Mouse (Mus musculus) midbrain, embryonic 13.5 days (tissue): ENCODE data around the gene Vmn1r41. TPM values are rescaled to one million over a fixed set of nuclear protein-coding genes. Genes with fewer than 3 reads are reported as not detected.

ENCODE experiments used
- ATAC-seq: fragments of 200-750 bp; cut with Nextera tagmentation; 2 replicates; pipeline ENCODE4 v1.8.0; 2017; ENCODE audit warnings: mild to moderate bottlenecking, moderate TSS enrichment, moderate library complexity
- H3K27ac ChIP-seq: fragments of 300-500 bp; sonication (generic); 2 replicates; pipeline ENCODE4 v1.5.1; 2015; ENCODE audit warnings: inconsistent platforms, mild to moderate bottlenecking, moderate library complexity
- H3K27me3 ChIP-seq: fragments of 300-500 bp; sonication (generic); 2 replicates; pipeline ENCODE4 v1.6.1; 2015; ENCODE audit warnings: mild to moderate bottlenecking, inconsistent platforms
- H3K36me3 ChIP-seq: fragments of 300-500 bp; sonication (generic); 2 replicates; pipeline ENCODE4 v1.6.1; 2015; ENCODE audit warnings: mild to moderate bottlenecking, inconsistent platforms
- H3K4me1 ChIP-seq: fragments of 300-500 bp; sonication (generic); replicated peaks from 2 replicates; pipeline ENCODE4 v1.6.1; 2015; ENCODE audit warnings: inconsistent platforms
- H3K4me2 ChIP-seq: fragments of 300-500 bp; sonication (generic); replicated peaks from 2 replicates; pipeline ENCODE4 v1.6.1; 2015; ENCODE audit warnings: moderate library complexity, mild to moderate bottlenecking, inconsistent platforms
- H3K4me3 ChIP-seq: fragments of 300-500 bp; sonication (generic); replicated peaks from 2 replicates; pipeline ENCODE4 v1.5.1; 2015; ENCODE audit warnings: mild to moderate bottlenecking, inconsistent platforms
- H3K9ac ChIP-seq: fragments of 300-500 bp; sonication (generic); replicated peaks from 2 replicates; pipeline ENCODE4 v1.6.1; 2015; ENCODE audit warnings: mild to moderate bottlenecking, inconsistent platforms
- H3K9me3 ChIP-seq: fragments of 300-500 bp; sonication (generic); 2 replicates; pipeline ENCODE4 v1.6.1; 2016; ENCODE audit warnings: mild to moderate bottlenecking, inconsistent platforms
- WGBS: fragments of 180-500 bp; shearing (Covaris S2); methylation state at CpG from one replicate; pipeline ENCODE4 v1.1.7; 2015; 5-methylcytosine and 5-hydroxymethylcytosine counted together
- polyA plus RNA-seq: library from polyadenylated mRNA; unstranded; fragments of >200 nt; fragmentation: Nextera tagmentation; extraction: Ambion mirVana; gene quantifications from 2 replicates; pipeline ENCODE4 v1.2.1, GENCODE M21; 2015

The Vmn1r41 gene
- polyA plus RNA-seq, result not detected in 2 replicates

DNA sequence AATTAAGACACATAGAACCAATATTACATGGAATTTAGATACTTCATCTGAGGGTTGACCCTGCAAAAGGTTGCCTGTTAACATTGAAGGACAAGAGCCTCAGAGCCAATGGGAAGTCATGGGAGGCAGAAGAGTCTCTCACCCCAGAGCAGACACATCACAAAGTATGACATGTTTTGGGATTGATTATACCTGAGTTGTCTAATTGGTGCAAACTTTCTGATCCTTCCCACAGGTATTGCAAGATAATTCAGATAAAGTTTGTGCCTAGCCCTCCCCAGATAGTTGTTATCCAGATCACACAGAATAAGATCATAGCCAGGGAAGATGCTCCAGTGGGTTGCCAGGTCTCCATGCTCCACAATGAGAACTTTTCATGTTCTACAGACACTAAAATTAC is at the start of gene Vmn1r41:
Gene Vmn1r41, plus strand, starts transcription at position 301 of the 400 bp plus-strand sequence.
- Histone ChIP-seq H3K27ac (no peak within 1 kb of the TSS), H3K9me3 (no peaks in the 10 kb centered on the region), H3K4me3 (no peak within 1 kb of the TSS), H3K27me3 (no peaks in the 10 kb centered on the region), H3K36me3 (no peaks in the 10 kb centered on the region), H3K9ac (no peak within 1 kb of the TSS), H3K4me2 (no peak within 1 kb of the TSS), H3K4me1 (no peaks in the 10 kb centered on the region)
- no peak for ATAC-seq

DNA sequence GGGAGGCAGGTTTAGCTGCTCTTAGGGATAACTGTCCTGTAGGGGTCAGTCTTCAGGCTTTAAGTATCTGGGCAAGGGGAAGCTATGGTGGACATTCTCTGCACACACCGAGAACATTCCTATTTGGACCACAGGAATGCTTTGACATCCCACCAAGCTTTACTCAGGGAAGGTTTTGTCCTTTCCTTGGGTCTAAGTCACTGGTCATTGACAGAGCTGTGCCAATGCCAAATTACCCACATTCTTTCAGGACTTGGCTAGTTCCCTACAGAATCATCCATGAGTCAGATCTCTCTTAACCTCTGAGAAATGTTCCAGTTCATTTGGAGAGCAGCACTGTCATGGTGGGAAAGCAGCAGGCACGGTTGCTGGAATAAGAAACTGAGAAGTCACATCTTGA is 33.9 kb upstream of the Vmn1r41 start:
- Histone ChIP-seq H3K4me1 (no peaks in the 10 kb centered on the region), H3K4me3 (no peak overlapping the region), H3K4me2 (no peak overlapping the region), H3K36me3 (no peaks in the 10 kb centered on the region), H3K9ac (no peak overlapping the region), H3K27ac (no peak overlapping the region), H3K9me3 (peaks cover 2% of the 10 kb centered on the region; the same call in 1 of the 2 replicates), H3K27me3 (no peaks in the 10 kb centered on the region)
- no peak for ATAC-seq
- WGBS, result 61% methylated on average over 2 of the region's 2 CpGs

DNA sequence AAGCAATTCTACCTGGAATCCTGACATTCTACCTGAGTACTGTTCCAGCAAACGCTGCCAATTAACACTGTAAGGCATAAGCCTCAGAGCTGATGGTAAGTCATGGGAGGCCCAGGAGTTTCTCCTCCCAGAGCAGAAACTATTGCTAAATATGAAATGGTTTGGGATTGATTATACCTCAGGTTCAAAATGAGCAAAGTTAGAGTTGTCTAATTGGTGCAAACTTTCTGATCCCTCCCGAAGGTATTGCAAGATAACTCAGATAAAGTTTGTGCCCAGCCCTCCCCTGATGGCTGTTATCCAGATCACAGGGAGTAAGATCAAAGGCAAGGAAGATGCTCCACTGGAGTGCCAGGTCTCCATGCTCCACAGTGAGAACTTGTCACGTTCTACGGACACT is 33.3 kb upstream of the Vmn1r41 start, which contains the start of gene Vmn1r40:
Gene Vmn1r40, plus strand, starts transcription at position 301 of the 400 bp plus-strand sequence.
- Histone ChIP-seq H3K36me3 (no peaks in the 10 kb centered on the region), H3K27ac (no peak within 1 kb of the TSS), H3K4me2 (no peak within 1 kb of the TSS), H3K9me3 (peaks cover under 1% of the 10 kb centered on the region; the same call in 1 of the 2 replicates), H3K4me3 (no peak within 1 kb of the TSS), H3K9ac (no peak within 1 kb of the TSS), H3K27me3 (no peaks in the 10 kb centered on the region), H3K4me1 (no peaks in the 10 kb centered on the region)
- no peak for ATAC-seq
- WGBS, result 79% methylated on average over 4 of the region's 4 CpGs

DNA sequence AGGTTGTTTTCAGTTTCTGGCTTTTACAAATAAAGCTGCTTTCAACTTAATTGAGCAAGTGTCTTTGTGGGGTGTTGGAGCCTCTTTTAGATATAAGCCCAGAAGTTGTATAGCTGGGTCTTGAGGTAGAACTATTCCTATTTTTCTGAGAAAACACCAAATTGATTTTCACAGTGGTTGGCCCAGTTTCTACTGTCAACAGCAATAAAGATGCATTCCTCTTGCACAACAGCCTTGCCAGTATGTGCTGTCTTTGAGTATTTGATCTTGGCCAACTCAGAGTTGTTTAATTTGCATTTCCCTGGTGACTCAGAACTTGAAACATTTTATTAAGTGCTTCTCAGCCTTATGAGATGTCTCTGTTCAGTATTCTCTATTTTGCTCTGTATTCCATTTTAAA is 22.5 kb upstream of the Vmn1r41 start:
- H3K9ac ChIP-seq, result no peak overlapping the region
- no peaks in the 10 kb centered on the region for H3K4me1 ChIP-seq
- no peak overlapping the region for H3K4me2 ChIP-seq
- H3K36me3 ChIP-seq, result no peaks in the 10 kb centered on the region
- ATAC-seq, result no peak
- peaks cover 3% of the 10 kb centered on the region; the same call in 1 of the 2 replicates for H3K9me3 ChIP-seq
- no peak overlapping the region for H3K4me3 ChIP-seq
- no peak overlapping the region for H3K27ac ChIP-seq
- H3K27me3 ChIP-seq, result no peaks in the 10 kb centered on the region

DNA sequence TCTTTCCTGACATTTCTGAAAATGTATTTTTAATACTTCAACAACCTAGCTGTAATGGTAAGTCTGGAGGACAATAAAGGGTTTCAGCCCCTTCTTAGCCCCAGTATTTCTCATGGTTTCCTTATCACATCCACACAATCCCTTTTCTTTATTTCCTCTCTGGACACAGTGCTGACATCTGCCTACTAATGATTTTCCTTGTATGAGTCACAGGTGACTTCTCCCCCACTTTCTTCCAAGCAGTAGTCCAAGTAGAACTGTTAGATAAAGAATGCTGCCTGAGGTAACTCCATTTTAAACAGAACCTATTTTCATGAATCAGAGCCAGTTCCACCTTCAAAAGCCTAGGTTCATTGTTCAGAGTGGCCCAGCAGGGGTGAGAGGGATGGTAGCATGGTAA is 2.2 kb downstream of the Vmn1r41 start:
- H3K9me3 ChIP-seq, result no peaks in the 10 kb centered on the region
- no peak overlapping the region for H3K4me2 ChIP-seq
- ATAC-seq, result no peak
- H3K27me3 ChIP-seq, result no peaks in the 10 kb centered on the region
- no peak overlapping the region for H3K9ac ChIP-seq
- no peaks in the 10 kb centered on the region for H3K36me3 ChIP-seq
- no peak overlapping the region for H3K4me3 ChIP-seq
- no peaks in the 10 kb centered on the region for H3K4me1 ChIP-seq
- no peak overlapping the region for H3K27ac ChIP-seq

DNA sequence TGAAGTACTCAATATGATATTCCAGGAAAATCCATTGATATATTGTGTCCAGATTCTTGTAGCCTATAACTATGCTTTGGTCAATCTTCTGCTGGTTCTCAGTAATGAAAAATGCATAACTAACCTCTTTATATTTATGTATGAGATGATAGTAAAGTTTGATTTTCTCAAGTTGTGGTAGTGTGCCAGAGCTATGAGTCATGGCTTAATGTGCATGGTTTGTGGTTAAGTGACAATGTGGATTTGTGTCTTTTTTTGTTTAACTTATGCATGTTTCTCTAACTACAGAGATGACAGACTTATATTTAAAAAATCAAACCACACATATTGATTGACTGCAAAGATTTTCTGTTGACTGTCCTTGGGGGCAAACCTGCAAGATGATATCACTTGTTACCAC is 49.7 kb downstream of the Vmn1r41 start:
- Histone ChIP-seq H3K4me3 (no peak overlapping the region), H3K9ac (no peak overlapping the region), H3K27me3 (no peaks in the 10 kb centered on the region), H3K4me2 (no peak overlapping the region), H3K36me3 (no peaks in the 10 kb centered on the region), H3K27ac (no peak overlapping the region), H3K4me1 (no peaks in the 10 kb centered on the region), H3K9me3 (no peaks in the 10 kb centered on the region)
- no peak for ATAC-seq

Other genes with a start within 250 kb of the Vmn1r41 start
- 121 and 126 TPM in 2 replicates for gene Chchd6, start 145.1 kb upstream of the Vmn1r41 start, polyA plus RNA-seq
- gene Txnrd3, start 96.8 kb upstream of the Vmn1r41 start, polyA plus RNA-seq, result 12.6 and 13.3 TPM in 2 replicates
- not detected in 2 replicates for gene Vmn1r40, start 33.2 kb upstream of the Vmn1r41 start, polyA plus RNA-seq
- gene Vmn1r42, start 135.6 kb downstream of the Vmn1r41 start, polyA plus RNA-seq, result not detected in 2 replicates
- not detected in 2 replicates for gene Vmn1r43, start 135.6 kb downstream of the Vmn1r41 start, polyA plus RNA-seq
- not detected in 2 replicates for gene Vmn1r44, start 142.9 kb downstream of the Vmn1r41 start, polyA plus RNA-seq
- not detected in 2 replicates for gene Vmn1r45, start 199.8 kb downstream of the Vmn1r41 start, polyA plus RNA-seq
- gene Vmn1r46, start 228.5 kb downstream of the Vmn1r41 start, polyA plus RNA-seq, result not detected in 2 replicates